Mouse (Mus musculus) midbrain, embryonic 13.5 days (tissue): ENCODE data around the gene Fam72a. TPM values are rescaled to one million over a fixed set of nuclear protein-coding genes. Genes with fewer than 3 reads are reported as not detected.

Source experiments
- ATAC-seq: fragments of 200-750 bp; cut with Nextera tagmentation; 2 replicates; pipeline ENCODE4 v1.8.0; 2017; ENCODE audit warnings: mild to moderate bottlenecking, moderate TSS enrichment, moderate library complexity
- H3K27ac ChIP-seq: fragments of 300-500 bp; sonication (generic); 2 replicates; pipeline ENCODE4 v1.5.1; 2015; ENCODE audit warnings: inconsistent platforms, mild to moderate bottlenecking, moderate library complexity
- H3K27me3 ChIP-seq: fragments of 300-500 bp; sonication (generic); 2 replicates; pipeline ENCODE4 v1.6.1; 2015; ENCODE audit warnings: mild to moderate bottlenecking, inconsistent platforms
- H3K36me3 ChIP-seq: fragments of 300-500 bp; sonication (generic); 2 replicates; pipeline ENCODE4 v1.6.1; 2015; ENCODE audit warnings: mild to moderate bottlenecking, inconsistent platforms
- H3K4me1 ChIP-seq: fragments of 300-500 bp; sonication (generic); replicated peaks from 2 replicates; pipeline ENCODE4 v1.6.1; 2015; ENCODE audit warnings: inconsistent platforms
- H3K4me2 ChIP-seq: fragments of 300-500 bp; sonication (generic); replicated peaks from 2 replicates; pipeline ENCODE4 v1.6.1; 2015; ENCODE audit warnings: moderate library complexity, mild to moderate bottlenecking, inconsistent platforms
- H3K4me3 ChIP-seq: fragments of 300-500 bp; sonication (generic); replicated peaks from 2 replicates; pipeline ENCODE4 v1.5.1; 2015; ENCODE audit warnings: mild to moderate bottlenecking, inconsistent platforms
- H3K9ac ChIP-seq: fragments of 300-500 bp; sonication (generic); replicated peaks from 2 replicates; pipeline ENCODE4 v1.6.1; 2015; ENCODE audit warnings: mild to moderate bottlenecking, inconsistent platforms
- H3K9me3 ChIP-seq: fragments of 300-500 bp; sonication (generic); 2 replicates; pipeline ENCODE4 v1.6.1; 2016; ENCODE audit warnings: mild to moderate bottlenecking, inconsistent platforms
- WGBS: fragments of 180-500 bp; shearing (Covaris S2); methylation state at CpG from one replicate; pipeline ENCODE4 v1.1.7; 2015; 5-methylcytosine and 5-hydroxymethylcytosine counted together
- polyA plus RNA-seq: library from polyadenylated mRNA; unstranded; fragments of >200 nt; fragmentation: Nextera tagmentation; extraction: Ambion mirVana; gene quantifications from 2 replicates; pipeline ENCODE4 v1.2.1, GENCODE M21; 2015

The Fam72a gene
- polyA plus RNA-seq, 1 experiment from 2014 or later = 2.1 TPM

GRCm38 (mm10) chr1:131511131-131511530, 16.6 kb upstream of the Fam72a start:
- H3K36me3 ChIP-seq = no peaks in the 10 kb centered on the region
- no peaks in the 10 kb centered on the region for H3K27me3 ChIP-seq
- no peak for ATAC-seq
- H3K4me1 ChIP-seq = peaks cover 9% of the 10 kb centered on the region; the same call in 1 of the 2 replicates
- H3K9me3 ChIP-seq = no peaks in the 10 kb centered on the region
- H3K27ac ChIP-seq = no peak overlapping the region
- no peak overlapping the region for H3K9ac ChIP-seq
- no peak overlapping the region for H3K4me3 ChIP-seq
- no peak overlapping the region for H3K4me2 ChIP-seq

- H3K4me3 ChIP-seq = no peak overlapping the region
- no peak overlapping the region for H3K27ac ChIP-seq
- no peak overlapping the region for H3K9ac ChIP-seq
- no peak for ATAC-seq
- no peaks in the 10 kb centered on the region for H3K36me3 ChIP-seq
- no peaks in the 10 kb centered on the region for H3K27me3 ChIP-seq
- H3K4me1 ChIP-seq = peaks cover 9% of the 10 kb centered on the region; the same call in 1 of the 2 replicates
- no peak overlapping the region for H3K4me2 ChIP-seq
- no peaks in the 10 kb centered on the region for H3K9me3 ChIP-seq
- 80% methylated on average over 3 of the region's 3 CpGs for WGBS
Measured at GRCm38 (mm10) chr1:131511661-131512500, 15.8 kb upstream of the Fam72a start.

GRCm38 (mm10) chr1:131513136-131513535, 14.6 kb upstream of the Fam72a start:
- H3K9ac ChIP-seq = no peak overlapping the region
- H3K4me3 ChIP-seq = no peak overlapping the region
- H3K9me3 ChIP-seq = no peaks in the 10 kb centered on the region
- H3K4me1 ChIP-seq = peaks cover 9% of the 10 kb centered on the region; the same call in 1 of the 2 replicates
- H3K36me3 ChIP-seq = no peaks in the 10 kb centered on the region
- H3K27ac ChIP-seq = no peak overlapping the region
- no peak for ATAC-seq
- H3K4me2 ChIP-seq = no peak overlapping the region
- no peaks in the 10 kb centered on the region for H3K27me3 ChIP-seq
- WGBS = 87% methylated on average over 2 of the region's 2 CpGs

GRCm38 (mm10) chr1:131514197-131514596, 13.5 kb upstream of the Fam72a start:
- no peak overlapping the region for H3K27ac ChIP-seq
- H3K9ac ChIP-seq = no peak overlapping the region
- H3K4me3 ChIP-seq = no peak overlapping the region
- WGBS = 58% methylated on average over 1 of the region's 1 CpGs
- no peaks in the 10 kb centered on the region for H3K36me3 ChIP-seq
- peaks cover 9% of the 10 kb centered on the region; the same call in 1 of the 2 replicates for H3K4me1 ChIP-seq
- H3K4me2 ChIP-seq = no peak overlapping the region
- no peaks in the 10 kb centered on the region for H3K27me3 ChIP-seq
- ATAC-seq = no peak
- no peaks in the 10 kb centered on the region for H3K9me3 ChIP-seq

GRCm38 (mm10) chr1:131516588-131516987, 11.1 kb upstream of the Fam72a start:
- no peak for ATAC-seq
- H3K9me3 ChIP-seq = no peaks in the 10 kb centered on the region
- no peak overlapping the region for H3K27ac ChIP-seq
- H3K9ac ChIP-seq = no peak overlapping the region
- peaks cover 23% of the 10 kb centered on the region for H3K4me1 ChIP-seq
- no peak overlapping the region for H3K4me2 ChIP-seq
- 89% methylated on average over 3 of the region's 3 CpGs for WGBS
- H3K27me3 ChIP-seq = no peaks in the 10 kb centered on the region
- no peak overlapping the region for H3K4me3 ChIP-seq
- H3K36me3 ChIP-seq = no peaks in the 10 kb centered on the region

GRCm38 (mm10) chr1:131523794-131524193, 3.9 kb upstream of the Fam72a start:
- no peak overlapping the region for H3K27ac ChIP-seq
- no peaks in the 10 kb centered on the region for H3K27me3 ChIP-seq
- H3K9ac ChIP-seq = peak overlapping the region; percentile 89
- 37% methylated on average over 3 of the region's 3 CpGs for WGBS
- no peaks in the 10 kb centered on the region for H3K36me3 ChIP-seq
- peak overlapping the region; percentile 70 for H3K4me2 ChIP-seq
- peaks cover 55% of the 10 kb centered on the region for H3K4me1 ChIP-seq
- H3K4me3 ChIP-seq = peak overlapping the region; percentile 86
- no peak for ATAC-seq
- H3K9me3 ChIP-seq = no peaks in the 10 kb centered on the region

- H3K27me3 ChIP-seq = no peaks in the 10 kb centered on the region
- H3K9ac ChIP-seq = peak overlapping the region; percentile 89
- 0% methylated on average over 26 of the region's 26 CpGs for WGBS
- peak overlapping the region; percentile 70 for H3K4me2 ChIP-seq
- ATAC-seq = no peak
- peaks cover 62% of the 10 kb centered on the region for H3K4me1 ChIP-seq
- H3K36me3 ChIP-seq = no peaks in the 10 kb centered on the region
- peak overlapping the region; percentile 92 for H3K27ac ChIP-seq
- H3K4me3 ChIP-seq = peak overlapping the region; percentile 86
- H3K9me3 ChIP-seq = no peaks in the 10 kb centered on the region
Measured at GRCm38 (mm10) chr1:131525101-131525585, 2.6 kb upstream of the Fam72a start.

GRCm38 (mm10) chr1:131525586-131526271, 2.0 kb upstream of the Fam72a start:
- Histone ChIP-seq H3K4me1 (peaks cover 63% of the 10 kb centered on the region), H3K9me3 (no peaks in the 10 kb centered on the region)
- WGBS = under 1% methylated on average over 41 of the region's 41 CpGs

GRCm38 (mm10) chr1:131526371-131527270, 1.1 kb upstream of the Fam72a start:
- Histone ChIP-seq H3K27me3 (no peaks in the 10 kb centered on the region), H3K9me3 (no peaks in the 10 kb centered on the region), H3K27ac (peak overlapping the region; percentile 92), H3K9ac (peak overlapping the region; percentile 89), H3K4me2 (peak overlapping the region; percentile 70), H3K36me3 (no peaks in the 10 kb centered on the region), H3K4me3 (peak overlapping the region; percentile 86), H3K4me1 (peaks cover 58% of the 10 kb centered on the region)
- ATAC-seq = peak; percentile 6
- WGBS = under 1% methylated on average over 74 of the region's 81 CpGs

More at GRCm38 (mm10) chr1:131525586-131526271, 2.0 kb upstream of the Fam72a start:
- peak overlapping the region; percentile 70 for H3K4me2 ChIP-seq
- ATAC-seq = no peak
- H3K9ac ChIP-seq = peak overlapping the region; percentile 89
- H3K27me3 ChIP-seq = no peaks in the 10 kb centered on the region
- peak overlapping the region; percentile 86 for H3K4me3 ChIP-seq
- H3K36me3 ChIP-seq = no peaks in the 10 kb centered on the region
- peak overlapping the region; percentile 92 for H3K27ac ChIP-seq

GRCm38 (mm10) chr1:131528081-131528507, 391 bp downstream of the Fam72a start:
- Histone ChIP-seq H3K4me3 (peak overlapping the region; percentile 86), H3K9ac (peak overlapping the region; percentile 61), H3K9me3 (no peaks in the 10 kb centered on the region), H3K27me3 (no peaks in the 10 kb centered on the region), H3K4me1 (peaks cover 44% of the 10 kb centered on the region), H3K4me2 (peak overlapping the region; percentile 94), H3K36me3 (no peaks in the 10 kb centered on the region), H3K27ac (peak overlapping the region; percentile 66)
- WGBS = under 1% methylated on average over 34 of the region's 34 CpGs
- ATAC-seq = no peak

GRCm38 (mm10) chr1:131528561-131529166, 961 bp downstream of the Fam72a start:
- peaks cover 38% of the 10 kb centered on the region for H3K4me1 ChIP-seq
- peak overlapping the region; percentile 86 for H3K4me3 ChIP-seq
- H3K27me3 ChIP-seq = no peaks in the 10 kb centered on the region
- H3K36me3 ChIP-seq = no peaks in the 10 kb centered on the region
- H3K4me2 ChIP-seq = peak overlapping the region; percentile 94
- peak overlapping the region; percentile 61 for H3K9ac ChIP-seq
- ATAC-seq = no peak
- H3K9me3 ChIP-seq = no peaks in the 10 kb centered on the region
- H3K27ac ChIP-seq = no peak overlapping the region
- WGBS = 1% methylated on average over 9 of the region's 9 CpGs
